Comparison of ENCODE assay signal across 8 mouse cellular contexts in the genomic region with DNA sequence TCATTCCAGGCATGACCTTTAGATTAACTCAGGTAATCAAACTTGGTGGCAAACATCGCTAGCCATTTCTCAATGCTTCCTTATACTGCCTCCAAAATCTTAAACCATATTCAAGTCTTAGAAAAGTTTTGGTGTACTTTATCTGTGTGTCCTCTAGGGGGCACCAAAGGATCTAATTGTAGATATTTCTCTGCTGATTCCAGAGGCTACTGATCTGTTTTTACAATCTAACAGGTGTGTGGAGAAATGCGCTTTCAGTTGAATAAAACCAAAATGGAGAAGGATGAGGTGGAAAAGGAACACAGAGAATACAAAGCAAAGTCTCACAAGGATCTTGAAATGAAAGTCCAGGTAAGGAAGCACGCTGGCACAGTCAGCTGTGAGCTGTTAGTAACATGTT.
A peak's percentile ranks its signal among the peaks of the same experiment; 100 is the strongest.
DNase-seq lines count a peak whose midpoint lies in the region; ATAC-seq and TF ChIP-seq lines count a peak whose summit lies in the region.

No protein-coding gene starts in this region.

- WGBS in heart, embryonic 12.5 days: 46% methylated on average over 3 of the region's 3 CpGs
- WGBS in hindbrain, embryonic 14.5 days: 32% methylated on average over 3 of the region's 3 CpGs
- WGBS in midbrain, postnatal 0 days: 30% methylated on average over 3 of the region's 3 CpGs

- H3K27ac ChIP-seq in heart, embryonic 12.5 days (ENCODE audit: poor library complexity, severe bottlenecking): no peak overlapping the region
- no peak overlapping the region for H3K27ac ChIP-seq in hindbrain, embryonic 14.5 days
- no peak overlapping the region for H3K27ac ChIP-seq in midbrain, postnatal 0 days (ENCODE audit: low read depth, low read length)

- no peak overlapping the region for H3K4me3 ChIP-seq in heart, embryonic 12.5 days
- no peak overlapping the region for H3K4me3 ChIP-seq in hindbrain, embryonic 14.5 days (replicated peaks; ENCODE audit: low read length)
- no peak overlapping the region for H3K4me3 ChIP-seq in midbrain, postnatal 0 days (ENCODE audit: low read depth, low read length)

- ATAC-seq in heart, embryonic 12.5 days (ENCODE audit: insufficient number of reproducible peaks, low FRiP score): no peak
- ATAC-seq in hindbrain, embryonic 14.5 days (ENCODE audit: low FRiP score): no peak
- no peak for ATAC-seq in midbrain, postnatal 0 days (ENCODE audit: low FRiP score)

- no peaks in the 10 kb centered on the region for H3K36me3 ChIP-seq in heart, embryonic 12.5 days
- no peaks in the 10 kb centered on the region for H3K36me3 ChIP-seq in hindbrain, embryonic 14.5 days (replicated peaks; ENCODE audit: control insufficient read depth, insufficient read depth)
- H3K36me3 ChIP-seq in midbrain, postnatal 0 days (ENCODE audit: insufficient read depth, low read length): no peaks in the 10 kb centered on the region

- peak; percentile 91 for TF ChIP-seq CTCF in midbrain, postnatal 0 days (IDR thresholded peaks at IDR 0.05)

- peak; percentile 49 for DNase-seq in heart, adult 8-10 months (ENCODE audit: low spot score)
- DNase-seq in right cerebral cortex, adult 2 months (ENCODE audit: low spot score in 2 of 2): peak; percentile 22 to 70
- DNase-seq in right cerebral cortex, postnatal 25 days: no peak
- DNase-seq in c-Kit-negative CD71-positive TER-119-positive erythroid progenitor cells, embryonic 14.5 days (ENCODE audit: low read depth, low spot score): peak; percentile 39
- peak; percentile 84 for DNase-seq in hindbrain, embryonic 14.5 days (ENCODE audit: low spot score)
- peak; percentile 91 for DNase-seq in midbrain, postnatal 0 days (ENCODE audit: low spot score)
- DNase-seq in ovary, adult 18-20 months (ENCODE audit: low spot score): no peak

- H3K4me1 ChIP-seq in heart, embryonic 12.5 days (replicated peaks): no peaks in the 10 kb centered on the region
- H3K4me1 ChIP-seq in hindbrain, embryonic 14.5 days (replicated peaks; ENCODE audit: control insufficient read depth, insufficient read depth, low read length): peaks cover 10% of the 10 kb centered on the region
- H3K4me1 ChIP-seq in midbrain, postnatal 0 days (ENCODE audit: insufficient read depth, low read length): no peaks in the 10 kb centered on the region

- H3K9ac ChIP-seq in heart, embryonic 12.5 days: no peak overlapping the region
- H3K9ac ChIP-seq in hindbrain, embryonic 14.5 days: no peak overlapping the region
- H3K9ac ChIP-seq in midbrain, postnatal 0 days (replicated peaks; ENCODE audit: low read length, poor library complexity, severe bottlenecking): no peak overlapping the region

- H3K9me3 ChIP-seq in heart, embryonic 12.5 days (replicated peaks): no peaks in the 10 kb centered on the region
- H3K9me3 ChIP-seq in hindbrain, embryonic 14.5 days (ENCODE audit: control insufficient read depth, low read length): no peaks in the 10 kb centered on the region
- no peaks in the 10 kb centered on the region for H3K9me3 ChIP-seq in midbrain, postnatal 0 days (ENCODE audit: low read length)

- H3K27me3 ChIP-seq in heart, embryonic 12.5 days (replicated peaks): no peaks in the 10 kb centered on the region
- H3K27me3 ChIP-seq in hindbrain, embryonic 14.5 days (ENCODE audit: control insufficient read depth, insufficient read depth, low read length): no peaks in the 10 kb centered on the region
- H3K27me3 ChIP-seq in midbrain, postnatal 0 days (ENCODE audit: insufficient read depth, low read length): no peaks in the 10 kb centered on the region

- no peak overlapping the region for H3K4me2 ChIP-seq in heart, embryonic 12.5 days
- no peak overlapping the region for H3K4me2 ChIP-seq in hindbrain, embryonic 14.5 days (replicated peaks)
- no peak overlapping the region for H3K4me2 ChIP-seq in midbrain, postnatal 0 days (ENCODE audit: low read depth, low read length, poor library complexity, severe bottlenecking)

Comparison
In these comparisons a context has a peak if more than half of its experiments do, and no peak if none do; other contexts are left out.
1. DNase-seq: peak in heart, adult 8-10 months (single experiment), right cerebral cortex, adult 2 months (2 of 2), c-Kit-negative CD71-positive TER-119-positive erythroid progenitor cells, embryonic 14.5 days (single experiment), hindbrain, embryonic 14.5 days (single experiment) and midbrain, postnatal 0 days (single experiment); none in right cerebral cortex, postnatal 25 days (single experiment) and ovary, adult 18-20 months (single experiment).